Mouse (Mus musculus): ENCODE measurements around the gene Fam69b.

The Fam69b gene

DNA sequence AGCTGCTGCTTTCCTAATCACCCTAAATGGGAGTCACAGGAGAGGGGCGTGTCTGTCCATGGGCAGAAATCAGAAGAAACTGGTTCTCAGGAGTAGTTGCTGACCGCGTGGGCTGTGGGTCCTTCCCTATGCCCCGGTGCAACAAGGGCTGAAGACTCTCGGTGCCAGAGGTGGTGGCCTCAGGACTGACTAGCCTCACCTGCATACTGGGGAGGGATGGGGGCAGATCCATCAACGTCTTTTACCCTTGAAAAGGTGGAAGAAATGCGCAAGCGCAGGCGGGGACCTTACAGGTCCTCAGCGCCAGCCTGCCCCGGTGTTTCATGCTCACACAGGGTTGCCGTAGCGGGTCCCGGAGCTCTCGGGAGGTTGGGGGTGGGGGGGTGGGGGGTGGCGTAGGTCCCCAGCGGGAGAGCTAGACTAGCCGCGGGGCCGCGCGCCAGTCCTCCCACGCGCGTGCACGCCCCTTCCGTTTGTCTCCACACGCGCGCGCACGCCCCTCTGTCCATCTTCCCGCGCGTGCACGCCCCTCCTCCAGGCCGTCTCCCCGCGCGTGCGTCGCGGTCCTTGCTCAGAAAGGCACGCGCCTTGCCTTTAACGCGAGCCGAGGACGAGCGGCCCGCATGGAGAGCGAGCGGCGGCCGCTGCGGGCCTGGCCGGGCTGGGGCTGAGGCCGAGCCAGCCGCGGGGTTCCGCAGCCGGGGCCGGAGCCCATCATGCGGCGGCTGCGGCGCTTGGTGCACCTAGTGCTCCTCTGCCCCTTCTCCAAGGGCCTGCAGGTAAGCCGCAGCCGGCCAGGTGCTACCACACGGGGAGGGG is at the start of gene Fam69b:
Gene Fam69b (plus strand): TSS at position 537 of the 819 bp plus-strand sequence.
- DNase-seq (ENCODE audit: low spot score in 2 of 2), result peak; percentile 62 to 87

DNA sequence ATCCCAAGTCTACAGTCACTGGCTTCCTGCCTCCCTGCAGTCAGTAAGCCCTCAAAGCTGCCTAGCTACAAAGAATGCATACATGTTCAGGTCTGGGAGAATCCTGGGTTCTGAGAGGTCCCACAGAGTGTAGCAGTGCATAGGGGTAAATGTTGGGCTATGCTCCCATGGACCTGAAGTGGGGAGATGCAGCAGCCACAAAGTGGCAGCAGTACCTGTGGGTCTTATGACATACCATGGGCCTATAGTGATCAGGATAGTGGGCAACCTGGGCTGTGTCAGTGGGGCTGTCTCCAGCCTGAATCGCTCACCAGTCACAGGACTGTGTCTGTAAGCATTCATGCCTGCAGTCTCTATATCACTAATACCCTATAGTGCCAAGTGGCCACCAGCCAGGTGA is 48.5 kb upstream of the Fam69b start, which contains the start of gene Egfl7:
Gene Egfl7 (plus strand): TSS at position 301 of the 400 bp plus-strand sequence.
- no peak for DNase-seq (ENCODE audit: low spot score in 2 of 2)

DNA sequence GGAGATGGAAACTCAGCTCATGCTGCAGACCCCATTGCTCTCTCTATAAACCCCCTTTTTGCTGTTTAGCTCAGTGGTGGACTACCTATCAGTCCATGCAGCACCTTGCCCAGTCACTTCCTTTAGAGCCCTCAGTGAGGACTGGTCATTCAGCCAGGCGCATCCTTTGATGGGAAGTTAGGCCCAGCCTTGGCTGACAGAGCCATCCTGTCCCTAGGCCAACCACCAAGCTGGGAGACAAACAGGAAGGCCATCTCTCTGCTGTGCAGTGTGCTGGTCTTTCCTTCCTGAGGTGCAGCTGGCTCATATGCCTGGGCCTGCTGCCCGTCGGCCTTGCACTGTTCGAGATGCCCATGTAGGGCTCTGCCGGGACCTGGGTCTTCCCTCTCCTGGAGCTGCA is 47.5 kb upstream of the Fam69b start:
- no peak for DNase-seq (ENCODE audit: low spot score in 2 of 2)

DNA sequence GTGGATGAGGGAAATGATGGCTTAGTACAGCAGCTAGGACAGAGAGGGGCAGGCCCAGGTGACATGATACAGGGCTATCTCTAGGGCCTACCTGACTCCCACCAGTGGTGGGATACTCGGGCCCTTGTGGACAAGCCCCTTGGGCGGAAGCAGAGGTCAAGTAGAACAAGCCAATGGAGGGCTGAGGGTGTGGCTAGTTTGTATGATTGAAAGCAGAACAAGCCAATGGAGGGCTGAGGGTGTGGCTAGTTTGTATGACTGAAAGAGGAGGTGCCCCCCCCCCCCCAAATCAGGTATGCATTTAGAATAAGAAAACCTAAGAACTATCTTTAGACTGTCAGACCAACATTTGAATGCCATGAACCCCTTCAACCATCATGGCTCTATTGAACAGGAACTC is 46.1 kb upstream of the Fam69b start:
- no peak for DNase-seq (ENCODE audit: low spot score in 2 of 2)

DNA sequence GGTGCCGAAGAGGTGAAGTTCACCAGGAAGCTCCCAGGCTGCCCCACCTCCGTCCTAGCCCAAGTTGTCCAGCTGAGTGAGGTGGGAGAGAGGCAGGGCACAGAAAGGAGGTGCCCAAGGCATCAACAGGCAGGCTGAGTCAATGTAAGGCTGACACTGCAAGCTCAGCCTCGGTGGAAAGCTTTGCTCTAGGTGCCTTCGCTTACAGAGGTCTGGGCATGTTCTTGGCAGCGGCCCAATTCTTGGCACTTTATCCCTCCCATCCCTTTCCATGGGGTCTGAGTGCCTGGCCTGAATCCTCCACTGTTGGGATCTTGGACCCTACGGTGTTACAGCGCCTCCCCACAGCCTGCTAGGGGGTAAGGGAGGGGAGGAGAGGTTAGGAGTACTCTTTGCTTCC is 45.5 kb upstream of the Fam69b start:
- no peak for DNase-seq (ENCODE audit: low spot score in 2 of 2)

DNA sequence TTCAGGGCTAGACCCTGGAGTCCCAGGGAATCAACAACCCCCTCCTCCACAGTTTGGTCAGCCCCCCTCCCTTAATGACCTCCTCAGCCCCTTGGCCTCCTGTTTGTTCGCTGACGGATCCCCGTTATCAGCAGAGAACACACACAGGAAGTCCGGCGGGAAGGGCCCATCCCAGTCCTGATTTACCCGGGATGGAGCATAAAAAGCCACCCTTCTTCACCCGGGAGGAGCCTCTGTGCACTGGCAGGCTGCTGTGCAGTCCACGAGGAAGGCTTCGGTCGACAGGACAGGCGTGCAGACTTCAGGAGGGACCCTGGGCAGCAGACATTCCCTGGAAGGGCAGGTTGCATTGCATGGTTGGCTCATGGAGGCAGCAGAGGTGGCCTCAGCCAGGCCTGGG is 44.6 kb upstream of the Fam69b start:
- DNase-seq (ENCODE audit: low spot score in 2 of 2), result no peak

DNA sequence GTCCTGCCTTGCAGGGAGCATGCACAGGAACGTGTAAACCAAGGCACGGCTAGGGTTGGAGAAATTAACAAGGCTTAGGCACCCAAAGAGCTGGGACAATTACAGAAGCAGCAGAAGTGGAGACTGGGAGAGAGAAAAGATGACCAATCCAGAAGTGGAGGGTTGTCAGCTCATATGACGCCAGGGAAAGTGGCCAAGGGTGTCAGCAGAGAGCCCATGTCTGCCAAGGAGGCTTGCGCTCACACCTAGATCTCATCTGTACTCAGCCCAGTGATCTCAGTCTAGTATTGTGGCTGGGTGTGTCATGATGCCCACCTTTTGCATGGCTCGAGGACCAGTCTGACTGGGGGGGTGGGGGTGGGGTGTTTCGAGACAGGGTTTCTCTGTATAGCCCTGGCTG is 42.5 kb upstream of the Fam69b start:
- DNase-seq (ENCODE audit: low spot score in 2 of 2), result no peak

DNA sequence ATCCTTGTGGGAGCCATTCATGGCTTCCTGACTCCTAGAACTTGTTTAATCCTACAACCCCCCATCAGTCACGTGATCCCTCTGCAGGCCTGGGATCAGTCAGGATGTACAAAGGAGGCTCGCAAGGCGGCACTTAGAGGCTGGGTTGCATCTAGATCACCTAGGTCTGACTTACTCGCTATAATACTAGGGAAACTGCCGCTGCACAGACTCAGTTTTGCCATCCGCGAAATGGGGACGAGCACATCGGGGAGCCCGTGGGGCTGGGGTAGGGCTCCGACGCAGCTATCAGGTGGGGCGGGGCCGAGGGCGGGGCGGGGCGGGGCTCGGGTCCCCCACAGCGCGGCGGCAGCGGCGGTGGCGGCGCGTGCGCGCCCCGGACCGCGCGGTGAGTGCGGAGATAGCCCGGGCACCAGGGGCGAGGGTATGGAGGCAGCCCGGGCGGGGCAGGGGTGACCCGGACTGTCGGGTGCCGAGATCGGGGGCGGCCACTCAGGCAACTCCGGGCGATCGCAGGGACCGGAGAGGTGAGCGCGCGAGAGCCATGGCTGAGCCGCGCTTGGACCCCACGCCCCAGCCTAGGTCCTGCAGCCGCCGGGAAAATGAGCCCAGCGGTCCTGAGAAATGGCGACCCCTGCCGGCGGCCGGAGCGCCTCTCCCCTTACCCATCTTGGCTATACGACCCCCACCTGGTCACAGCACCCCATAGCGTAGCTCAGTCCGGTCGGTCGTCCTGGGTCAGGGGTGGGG is 41.8 kb upstream of the Fam69b start, which contains the start of gene Gm20532:
Gene Gm20532 (plus strand): TSS at position 346 of the 750 bp plus-strand sequence.
- peak in 1 of 2 experiments; percentile 61 for DNase-seq (ENCODE audit: low spot score in 2 of 2)

DNA sequence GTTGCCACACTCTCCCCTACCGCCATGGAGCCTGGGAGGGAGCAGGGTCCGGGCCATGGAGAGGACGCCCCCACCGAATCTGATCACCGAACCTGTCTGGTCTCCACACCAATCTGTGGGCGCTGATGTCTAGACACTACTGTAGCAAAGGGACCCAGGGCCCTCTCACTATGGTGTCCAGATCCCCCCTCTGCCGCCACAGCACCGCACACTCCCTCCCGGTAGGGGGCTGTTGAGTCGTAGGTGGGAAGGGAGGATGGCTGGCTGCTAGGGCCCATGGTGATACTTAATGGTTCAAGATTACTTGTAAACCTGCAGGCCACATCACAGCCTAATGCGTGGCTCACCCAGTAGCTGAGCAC is 41.2 kb upstream of the Fam69b start:
- DNase-seq (ENCODE audit: low spot score in 2 of 2), result no peak

DNA sequence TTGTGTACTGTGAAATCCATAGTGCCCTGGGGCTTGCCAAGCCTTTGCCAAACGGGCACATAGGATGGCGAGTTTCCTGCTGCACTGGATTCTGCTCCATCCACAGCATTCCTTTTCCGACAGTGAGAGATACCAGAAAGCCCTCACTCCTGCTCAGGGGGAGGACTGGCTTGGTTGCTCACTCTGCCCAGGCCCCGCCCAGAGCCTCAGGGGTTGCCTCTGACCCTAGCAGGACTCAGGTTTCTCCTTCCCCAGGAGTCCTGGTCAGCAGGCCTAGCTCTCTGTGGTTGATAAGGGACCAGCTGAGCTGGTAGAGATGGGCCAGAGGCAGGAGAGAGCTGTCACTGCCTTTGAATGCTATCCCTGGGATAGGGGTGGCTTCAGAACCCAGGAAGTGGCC is 39.7 kb upstream of the Fam69b start:
- no peak for DNase-seq (ENCODE audit: low spot score in 2 of 2)

DNA sequence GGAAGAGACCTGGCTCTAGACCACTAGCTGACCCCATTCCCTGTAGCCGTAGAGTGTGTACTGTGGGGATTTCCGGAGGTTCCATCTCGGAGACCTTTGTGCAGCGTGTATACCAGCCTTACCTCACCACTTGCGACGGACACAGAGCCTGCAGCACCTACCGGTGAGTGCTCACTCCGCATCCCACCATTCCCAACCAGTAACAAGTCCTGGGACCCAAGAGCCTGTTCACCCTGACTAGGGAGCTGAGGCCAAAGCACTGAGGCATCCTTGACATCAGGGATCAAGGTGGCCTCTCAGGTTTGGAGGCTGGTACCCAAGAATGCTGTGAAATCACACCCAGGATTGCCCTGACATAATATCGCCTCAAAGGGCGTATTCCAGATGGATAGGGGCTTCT is 39.0 kb upstream of the Fam69b start:
- DNase-seq (ENCODE audit: low spot score in 2 of 2), result no peak

DNA sequence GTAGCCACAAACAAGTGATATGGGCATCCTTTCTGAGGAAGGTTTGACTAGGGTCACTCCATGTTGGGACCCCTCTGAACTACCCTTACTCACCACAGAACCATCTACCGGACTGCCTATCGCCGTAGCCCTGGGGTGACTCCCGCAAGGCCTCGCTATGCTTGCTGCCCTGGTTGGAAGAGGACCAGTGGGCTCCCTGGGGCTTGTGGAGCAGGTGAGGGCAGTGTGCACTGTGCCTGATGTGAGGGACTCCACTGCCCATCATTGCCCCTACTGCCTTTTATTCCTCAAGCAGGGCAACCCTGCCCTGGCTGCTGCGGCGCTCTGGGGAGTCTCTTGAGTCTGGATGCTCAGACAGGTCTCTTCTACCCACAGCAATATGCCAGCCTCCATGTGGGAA is 38.0 kb upstream of the Fam69b start:
- no peak for DNase-seq (ENCODE audit: low spot score in 2 of 2)

DNA sequence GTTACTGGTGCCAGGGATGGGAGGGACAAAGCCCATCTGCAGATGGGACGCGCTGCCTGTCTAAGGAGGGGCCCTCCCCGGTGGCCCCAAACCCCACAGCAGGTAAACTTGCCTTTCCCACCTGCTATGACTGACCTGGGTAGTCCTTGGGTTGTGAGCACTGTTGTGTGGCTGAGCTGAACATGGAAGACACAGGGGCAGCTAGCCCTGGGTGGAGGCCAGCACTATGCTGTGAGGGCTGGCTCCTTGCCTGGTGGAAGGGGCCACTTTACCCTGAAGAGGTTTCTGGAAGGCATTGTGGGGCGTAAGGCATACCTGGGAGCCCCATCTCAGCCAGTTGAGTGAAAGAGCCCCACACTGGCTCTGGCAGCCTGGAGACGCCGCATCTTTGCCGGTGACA is 37.3 kb upstream of the Fam69b start:
- no peak for DNase-seq (ENCODE audit: low spot score in 2 of 2)

DNA sequence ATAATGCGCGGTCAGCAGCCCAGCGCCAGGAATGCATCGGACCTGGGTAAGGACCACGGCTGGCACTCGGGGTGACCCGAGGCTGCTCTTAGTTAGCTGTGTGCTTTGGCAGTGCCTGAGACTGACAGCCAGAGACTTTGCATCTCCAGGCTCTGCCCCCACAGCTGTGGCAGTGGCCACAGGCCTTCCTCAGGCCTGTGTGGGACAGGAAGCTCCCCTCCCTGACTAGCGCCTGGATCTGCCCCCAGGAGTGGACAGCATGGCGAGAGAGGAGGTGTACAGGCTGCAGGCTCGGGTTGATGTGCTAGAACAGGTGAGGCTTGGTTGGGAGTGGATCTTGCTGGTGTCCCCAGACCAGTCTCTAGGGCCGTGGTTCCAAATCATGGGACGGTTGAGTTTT is 36.8 kb upstream of the Fam69b start:
- no peak for DNase-seq (ENCODE audit: low spot score in 2 of 2)

DNA sequence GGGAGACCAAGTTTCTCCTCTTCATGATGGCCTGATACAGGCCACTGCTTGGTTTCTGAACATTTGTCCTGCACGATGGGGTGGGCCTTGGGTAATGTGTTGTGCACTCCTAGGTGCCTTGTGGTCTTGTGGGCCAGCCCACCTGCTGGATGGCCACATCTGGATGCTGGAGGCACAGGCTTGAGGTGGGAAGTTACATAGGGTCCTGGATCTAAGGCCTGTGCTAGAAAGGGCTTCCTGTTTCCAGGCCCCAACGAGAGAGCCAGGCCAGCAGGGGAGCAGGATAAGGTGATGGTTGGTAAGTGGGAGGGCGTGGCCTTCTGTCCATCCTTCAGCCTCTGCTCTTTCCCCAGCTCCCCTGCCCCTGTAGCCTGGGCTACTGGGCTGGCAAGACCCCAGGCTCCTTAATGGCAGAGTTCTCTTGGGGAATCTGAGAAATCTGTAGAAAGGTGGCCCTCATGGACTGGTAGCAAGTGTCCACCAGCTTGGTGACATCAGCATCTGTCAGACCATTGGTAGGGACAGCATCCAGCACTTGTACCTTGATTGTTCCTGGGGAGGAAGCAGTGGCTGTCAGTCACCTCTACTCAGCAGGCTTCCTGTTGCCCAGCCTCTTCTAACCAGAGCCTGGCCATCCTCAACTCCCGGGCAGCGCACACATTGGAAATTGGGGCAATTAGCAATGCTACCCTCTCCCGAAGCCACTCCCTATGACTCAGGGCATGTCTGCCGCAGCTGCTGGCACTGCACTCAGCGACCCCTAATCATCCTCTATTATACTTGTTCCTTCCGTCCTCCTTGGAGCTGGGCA is 34.8 kb upstream of the Fam69b start:
- no peak for DNase-seq (ENCODE audit: low spot score in 2 of 2)

DNA sequence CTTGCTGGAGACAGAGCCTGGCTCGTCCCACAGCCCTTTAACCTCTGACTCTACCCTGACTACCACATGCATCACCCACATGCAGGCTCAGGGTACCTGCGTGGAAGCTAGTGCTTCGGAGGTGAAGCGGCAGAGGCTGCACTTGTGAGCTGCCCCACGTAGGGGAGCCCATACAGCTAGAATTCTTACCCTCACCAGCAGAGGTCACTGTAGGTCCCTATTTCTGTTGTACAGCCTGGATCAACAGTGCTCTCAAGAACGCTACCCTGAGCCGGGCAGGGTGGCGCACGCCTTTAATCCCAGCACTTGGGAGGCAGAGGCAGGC is 34.3 kb upstream of the Fam69b start:
- DNase-seq (ENCODE audit: low spot score in 2 of 2), result peak in 1 of 2 experiments; percentile 49

DNA sequence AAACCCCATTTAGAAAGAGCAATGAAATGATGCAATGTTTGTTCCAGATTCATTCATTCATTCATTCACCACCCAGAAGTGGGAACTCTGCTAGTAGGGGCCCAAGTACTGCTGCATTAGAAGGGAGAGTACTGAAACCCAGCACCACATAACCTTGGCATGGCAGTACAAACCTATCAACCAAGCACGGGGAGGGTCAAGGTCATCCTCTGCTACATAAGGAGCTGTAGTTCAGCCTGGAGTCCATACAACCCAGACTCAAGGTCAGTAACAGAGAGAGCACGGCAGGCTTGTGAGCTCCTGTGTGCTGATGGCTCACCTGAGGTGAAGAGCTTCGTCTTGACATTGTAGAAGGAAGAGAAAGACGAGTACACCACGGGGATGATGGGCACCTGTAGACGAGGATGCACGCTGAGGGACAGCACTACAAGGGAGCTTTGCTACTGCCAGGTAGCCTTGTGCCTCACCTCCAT is 33.8 kb upstream of the Fam69b start:
- DNase-seq (ENCODE audit: low spot score in 2 of 2), result no peak

DNA sequence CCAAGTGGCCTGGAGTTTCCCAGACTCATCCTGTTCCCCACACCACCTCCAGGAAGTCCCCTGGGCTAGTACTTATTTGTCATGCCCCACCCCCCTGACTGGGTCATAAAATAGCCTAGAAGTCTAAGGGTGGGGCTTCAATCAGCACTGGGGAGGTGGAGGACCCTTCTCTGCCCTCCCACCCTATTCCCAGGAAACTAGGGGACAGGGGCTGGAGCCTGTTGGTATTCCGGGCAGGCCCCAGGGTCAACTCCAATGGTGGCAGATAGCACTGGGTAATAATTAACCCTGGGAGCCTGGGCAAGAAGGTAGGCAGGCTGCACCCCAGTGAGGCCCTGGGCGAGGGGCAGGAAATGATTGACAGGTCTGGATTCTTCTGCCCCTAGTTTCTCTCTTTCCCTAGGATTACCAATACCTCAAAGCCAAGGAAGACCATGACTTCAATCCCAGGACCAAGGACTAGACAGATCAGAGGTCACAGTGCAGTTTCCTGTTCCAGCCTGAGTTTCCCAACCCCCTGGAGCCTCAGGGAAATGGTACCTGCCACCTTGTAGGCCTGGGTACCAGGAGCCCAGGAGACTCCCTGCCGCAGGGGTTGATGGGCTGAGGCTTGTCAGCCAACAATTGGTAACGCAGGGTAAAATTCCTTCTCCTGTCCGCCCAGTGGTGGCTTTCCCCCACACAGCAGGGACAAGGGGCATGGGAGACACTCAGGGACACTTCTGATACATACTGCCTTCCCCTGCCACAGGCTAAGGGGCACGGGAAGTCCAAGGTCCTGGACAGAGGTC is 33.1 kb upstream of the Fam69b start:
- no peak for DNase-seq (ENCODE audit: low spot score in 2 of 2)

DNA sequence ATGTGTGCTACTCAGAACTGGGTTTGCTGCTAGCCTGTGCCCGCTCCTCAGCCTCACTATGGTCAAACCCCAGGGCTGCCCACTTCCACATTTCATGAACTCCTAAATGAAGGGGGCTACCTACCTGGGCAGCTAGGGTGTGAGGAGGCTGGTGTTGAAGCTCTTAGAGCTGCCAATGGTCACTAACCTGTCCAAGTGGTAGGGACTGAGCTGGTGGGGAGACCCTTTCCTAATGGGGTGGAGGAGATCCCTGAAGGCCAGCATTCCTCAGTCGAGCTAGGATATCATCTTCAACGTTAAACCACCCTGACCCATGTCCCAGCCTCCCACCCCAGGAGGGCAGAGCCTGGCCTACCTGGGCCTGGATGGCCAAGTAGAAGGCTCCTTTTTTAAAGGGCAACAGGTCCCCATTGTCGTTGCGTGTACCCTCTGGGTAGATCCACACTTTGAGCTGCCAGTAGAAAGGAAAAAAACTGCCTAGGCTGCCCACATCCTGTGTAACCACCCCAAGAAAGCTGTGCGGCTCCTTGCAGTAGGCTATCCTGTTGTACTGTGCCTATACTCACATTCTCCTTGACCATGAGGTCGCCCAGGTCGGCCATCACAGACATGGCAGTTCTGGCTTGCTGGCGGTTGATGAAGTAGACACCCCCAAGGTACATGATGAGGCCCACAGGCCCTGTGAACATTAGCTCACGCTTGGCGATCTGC is 32.4 kb upstream of the Fam69b start:
- DNase-seq (ENCODE audit: low spot score in 2 of 2), result no peak

DNA sequence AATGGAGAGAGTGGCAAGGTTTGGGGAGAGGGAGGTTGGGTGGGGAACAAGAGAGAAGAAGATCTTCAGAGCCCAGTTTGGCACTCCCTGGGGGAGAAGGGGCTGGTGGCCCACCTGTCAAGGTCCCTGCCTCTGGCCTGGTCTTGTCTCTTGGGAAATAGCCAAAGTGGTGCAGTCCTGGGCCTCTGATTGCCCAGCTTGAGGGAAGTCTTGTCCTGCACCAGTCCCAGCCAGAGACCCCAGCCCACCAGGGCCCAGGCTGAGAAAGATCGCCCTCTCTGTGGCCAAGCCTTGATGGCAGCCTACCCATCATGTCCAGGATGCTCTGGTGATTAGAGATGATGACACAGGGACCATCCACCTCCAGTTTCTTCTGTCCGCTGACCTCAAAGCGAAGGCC is 31.4 kb upstream of the Fam69b start:
- DNase-seq (ENCODE audit: low spot score in 2 of 2), result no peak

DNA sequence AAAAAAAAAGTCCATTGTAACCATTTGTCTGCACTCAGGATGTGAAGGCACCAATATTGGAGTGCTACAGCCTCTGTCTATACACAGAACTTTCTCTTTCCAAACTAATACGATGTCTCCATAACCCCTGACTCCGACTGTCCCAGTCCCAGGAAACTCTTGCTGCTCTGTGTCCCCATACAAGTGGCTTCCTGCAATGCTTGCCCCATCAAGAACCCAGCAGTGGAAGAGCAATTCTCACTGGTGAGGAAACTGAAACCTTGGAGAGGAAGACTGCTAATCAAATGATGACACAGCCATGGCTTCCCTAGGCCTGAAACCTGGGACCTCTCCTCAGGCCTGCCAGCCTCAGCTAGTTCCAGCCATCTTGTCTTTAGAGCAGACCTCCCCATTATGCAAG is 30.4 kb upstream of the Fam69b start:
- no peak for DNase-seq (ENCODE audit: low spot score in 2 of 2)
